Mouse (Mus musculus) heart, adult 2 months (tissue): ENCODE results near the gene Cmtm4.

Experiments
- CTCF ChIP-seq: fragments of 200-600 bp; IDR thresholded peaks from 2 replicates; pipeline ENCODE4 v1.8.1; 2022; ENCODE audit warnings: antibody characterized with exemption, mild to moderate bottlenecking, moderate library complexity
- EP300 ChIP-seq: fragments of 200-500 bp; IDR thresholded peaks from 2 replicates; pipeline ENCODE4 v1.6.1; 2011; ENCODE audit warnings: low read depth, low read length, control low read depth; ENCODE audit not compliant: insufficient read depth
- POLR2A ChIP-seq: fragments of 200-500 bp; IDR thresholded peaks from 2 replicates; pipeline ENCODE4 v1.6.1; 2011; ENCODE audit warnings: mild to moderate bottlenecking, low read depth, low read length, control low read depth; ENCODE audit not compliant: insufficient read depth

- TF ChIP-seq POLR2A (no peak), CTCF (no peak), EP300 (no peak)
Observed at GRCm38 (mm10) chr8:104436591-104436990, 41.0 kb upstream of the Cmtm4 start.
